Mouse (Mus musculus): ENCODE data around the gene Sfn. TPM values are rescaled to one million over a fixed set of nuclear protein-coding genes. Genes with fewer than 3 reads are reported as not detected.

Sfn gene
- polyA plus RNA-seq, 1 experiment, result 11.9 TPM

DNA sequence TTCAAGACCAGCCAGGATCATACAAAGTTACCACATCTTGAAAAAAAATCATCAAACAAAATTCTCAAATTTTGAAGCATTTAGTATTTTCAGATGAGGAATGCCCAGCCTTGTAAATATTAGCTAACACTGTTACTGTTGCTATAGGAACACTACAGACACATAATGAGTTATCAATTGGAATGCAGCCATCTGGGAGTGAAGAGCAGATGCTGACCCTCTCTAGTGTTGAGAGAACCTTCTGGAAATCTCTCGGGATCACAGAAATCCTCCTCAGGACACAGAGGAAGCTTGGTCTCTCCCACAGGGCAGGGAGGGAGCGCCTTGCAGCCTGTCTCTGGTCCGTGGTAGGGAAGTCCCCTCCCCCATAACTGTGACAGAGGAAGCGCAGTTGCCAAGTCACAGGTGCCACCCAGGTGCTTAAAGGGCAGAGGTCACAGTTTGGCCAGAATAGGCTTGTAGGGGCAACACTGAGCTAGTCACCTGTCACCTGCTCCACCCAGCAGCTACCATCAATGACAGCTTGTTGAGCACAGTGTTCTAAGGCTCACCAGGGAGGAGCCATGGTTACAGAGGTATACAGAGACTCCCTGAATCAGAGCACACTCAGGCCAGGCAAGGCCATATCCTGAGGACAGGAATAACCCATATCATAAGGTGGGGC is 17.6 kb upstream of the Sfn start:
- peak; percentile 13 for DNase-seq (ENCODE audit: low read depth)
- TF ChIP-seq POLR2A (IDR thresholded peaks at IDR 0.05; ENCODE audit: borderline replicate concordance, extremely low read depth, insufficient read depth, insufficient read length, poor library complexity, severe bottlenecking), result no peak
- TF ChIP-seq CTCF (IDR thresholded peaks at IDR 0.05; ENCODE audit: borderline replicate concordance, extremely low read depth, insufficient read depth, insufficient read length), result no peak

DNA sequence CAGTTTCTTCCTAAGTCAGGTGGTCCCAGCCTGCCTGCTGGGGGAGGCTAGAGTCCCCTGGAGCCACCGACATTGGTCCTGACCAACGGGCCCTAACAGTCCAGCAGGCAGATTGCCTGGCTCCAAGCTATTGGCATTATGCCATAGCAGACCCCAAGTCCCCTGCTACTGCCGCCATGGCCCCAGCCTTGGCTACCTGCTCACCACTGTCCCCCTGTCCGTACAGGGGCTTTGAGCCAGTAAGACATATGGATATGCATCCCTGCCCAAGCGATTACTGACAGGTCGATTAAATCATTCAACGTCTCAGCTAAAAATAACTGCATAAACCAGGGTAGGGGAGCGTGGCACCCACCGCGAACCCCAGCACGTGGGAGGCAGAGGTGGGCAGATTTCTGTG is 16.0 kb upstream of the Sfn start:
- no peak for DNase-seq (ENCODE audit: low read depth)
- no peak for TF ChIP-seq CTCF (IDR thresholded peaks at IDR 0.05; ENCODE audit: borderline replicate concordance, extremely low read depth, insufficient read depth, insufficient read length)
- no peak for TF ChIP-seq POLR2A (IDR thresholded peaks at IDR 0.05; ENCODE audit: borderline replicate concordance, extremely low read depth, insufficient read depth, insufficient read length, poor library complexity, severe bottlenecking)

DNA sequence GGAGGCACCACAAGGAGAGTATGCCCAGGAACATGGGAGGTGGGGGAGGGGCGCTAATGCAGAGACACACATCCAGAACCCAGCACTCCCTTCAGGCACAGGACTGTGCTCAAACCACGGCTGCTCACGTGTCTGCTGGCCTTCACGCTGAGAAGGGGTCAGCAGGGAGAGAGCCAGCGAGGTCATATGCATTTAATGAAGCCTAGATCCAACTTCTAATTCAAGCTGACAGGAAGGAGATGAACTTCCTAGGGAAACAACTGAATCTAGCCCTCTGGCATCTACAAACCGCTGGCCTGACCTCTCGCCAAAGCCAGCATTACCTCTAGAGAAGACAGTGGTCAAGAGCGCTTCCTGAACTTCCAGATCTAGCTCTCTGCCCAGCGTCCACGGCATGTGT is 13.4 kb upstream of the Sfn start:
- no peak for DNase-seq (ENCODE audit: low read depth)
- TF ChIP-seq CTCF (IDR thresholded peaks at IDR 0.05; ENCODE audit: borderline replicate concordance, extremely low read depth, insufficient read depth, insufficient read length) (no peak), POLR2A (IDR thresholded peaks at IDR 0.05; ENCODE audit: borderline replicate concordance, extremely low read depth, insufficient read depth, insufficient read length, poor library complexity, severe bottlenecking) (no peak)

DNA sequence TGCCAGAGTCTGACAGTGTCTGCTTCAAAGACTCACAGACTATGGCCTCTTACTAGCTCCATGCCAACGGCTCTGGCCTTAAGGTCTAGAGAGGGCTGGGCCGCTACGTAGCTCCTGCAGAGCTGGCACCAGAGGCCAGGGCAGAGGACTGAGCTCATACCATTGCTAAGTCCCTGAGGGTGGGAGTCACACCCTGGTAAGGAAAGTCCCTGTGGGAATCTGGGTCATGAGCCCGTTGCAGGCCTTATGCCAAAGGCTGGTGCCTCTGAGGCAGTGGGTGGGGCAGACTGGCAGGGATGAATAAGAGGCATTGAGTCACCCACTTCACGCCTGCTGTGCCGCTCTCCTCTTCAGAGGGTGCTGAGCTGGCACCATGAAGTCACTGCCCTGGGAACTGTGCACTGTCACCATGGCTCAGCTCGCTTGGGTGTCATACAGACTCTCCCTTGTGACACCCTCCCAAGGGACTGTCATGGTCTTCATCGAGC is 12.3 kb upstream of the Sfn start:
- peak; percentile 5 for DNase-seq (ENCODE audit: low read depth)
- no peak for TF ChIP-seq POLR2A (IDR thresholded peaks at IDR 0.05; ENCODE audit: borderline replicate concordance, extremely low read depth, insufficient read depth, insufficient read length, poor library complexity, severe bottlenecking)

DNA sequence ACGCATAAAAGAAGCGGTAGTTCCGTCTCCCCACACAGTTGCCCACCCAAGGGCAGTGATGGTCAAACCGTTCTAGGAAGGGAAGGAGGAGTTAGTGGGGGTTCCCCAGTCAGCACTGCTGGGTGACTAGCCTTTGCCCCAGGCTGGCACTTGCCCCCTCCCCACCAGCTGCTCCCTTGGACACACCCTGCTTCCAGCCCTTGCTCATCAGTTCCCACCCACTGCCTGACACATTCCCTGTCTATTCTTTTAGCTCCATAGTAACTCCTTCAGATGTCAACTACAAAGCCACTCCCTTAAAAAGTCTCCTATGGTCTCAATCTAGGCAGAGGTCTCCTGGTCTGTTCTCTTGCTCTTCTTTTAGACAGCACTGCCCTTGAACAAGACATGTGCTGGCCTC is 11.9 kb upstream of the Sfn start:
- DNase-seq (ENCODE audit: low read depth), result no peak
- TF ChIP-seq POLR2A (IDR thresholded peaks at IDR 0.05; ENCODE audit: borderline replicate concordance, extremely low read depth, insufficient read depth, insufficient read length, poor library complexity, severe bottlenecking) (no peak), CTCF (IDR thresholded peaks at IDR 0.05; ENCODE audit: borderline replicate concordance, extremely low read depth, insufficient read depth, insufficient read length) (no peak)

DNA sequence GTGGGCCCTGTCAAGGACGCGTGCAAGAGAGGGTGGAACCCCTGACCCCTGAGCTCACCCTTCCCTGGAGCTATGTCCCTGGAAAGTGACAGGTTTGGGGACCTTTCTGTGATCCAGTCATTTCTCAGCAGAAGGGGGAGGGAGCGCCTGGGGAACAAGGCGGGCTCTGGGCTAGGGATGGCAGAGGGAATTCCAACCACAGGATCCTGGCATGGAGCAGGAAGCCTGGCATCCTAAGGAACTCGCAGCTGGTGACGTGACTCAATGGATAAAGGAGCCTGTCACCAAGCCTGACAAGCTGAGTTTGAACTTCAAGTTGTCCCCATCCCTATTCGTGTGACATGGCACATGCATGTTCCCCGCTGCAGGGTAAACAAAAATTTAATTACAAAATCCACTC is 11.1 kb upstream of the Sfn start:
- TF ChIP-seq POLR2A (IDR thresholded peaks at IDR 0.05; ENCODE audit: borderline replicate concordance, extremely low read depth, insufficient read depth, insufficient read length, poor library complexity, severe bottlenecking) (no peak), CTCF (IDR thresholded peaks at IDR 0.05; ENCODE audit: borderline replicate concordance, extremely low read depth, insufficient read depth, insufficient read length) (no peak)
- no peak for DNase-seq (ENCODE audit: low read depth)

DNA sequence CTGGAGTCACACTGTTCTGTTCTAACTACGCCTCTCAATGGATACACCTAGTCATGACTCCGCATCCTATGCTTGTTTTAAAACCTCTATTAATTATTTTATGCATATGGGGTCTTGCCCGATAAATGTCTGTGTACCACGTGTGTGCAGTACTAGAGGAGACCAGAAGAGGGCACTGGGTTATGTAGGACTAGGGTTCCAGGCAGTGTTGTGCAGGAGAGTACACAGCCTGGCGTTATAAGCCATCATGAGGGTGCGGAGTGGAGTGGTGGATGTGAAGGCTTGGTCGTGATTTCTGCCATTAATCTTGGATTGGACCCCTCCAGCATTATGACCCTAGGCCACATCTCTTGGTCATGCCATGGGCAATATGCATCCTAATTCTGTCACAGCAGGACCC is 10.4 kb upstream of the Sfn start:
- DNase-seq (ENCODE audit: low read depth), result no peak
- TF ChIP-seq POLR2A (IDR thresholded peaks at IDR 0.05; ENCODE audit: borderline replicate concordance, extremely low read depth, insufficient read depth, insufficient read length, poor library complexity, severe bottlenecking) (no peak), CTCF (IDR thresholded peaks at IDR 0.05; ENCODE audit: borderline replicate concordance, extremely low read depth, insufficient read depth, insufficient read length) (peak; percentile 6; the same call in 1 of the 2 replicates)

DNA sequence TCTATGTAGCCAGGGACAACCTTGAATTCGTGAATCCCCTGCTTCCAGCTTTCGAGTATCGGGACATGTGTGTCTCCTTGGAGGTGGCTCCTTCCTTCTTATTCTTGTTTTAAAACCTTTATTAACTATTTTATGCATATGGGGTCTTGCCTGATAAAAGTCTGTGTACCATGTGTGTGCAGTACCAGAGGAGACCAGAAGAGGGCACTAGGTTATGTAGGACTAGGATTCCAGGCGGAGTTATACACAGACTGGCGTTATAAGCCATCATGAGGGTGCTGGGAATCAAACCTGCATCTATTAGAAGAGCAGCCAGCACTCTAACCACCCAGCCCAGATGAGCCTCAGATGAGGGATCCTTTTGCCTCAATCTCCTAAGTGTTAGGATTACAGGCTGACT is 9.8 kb upstream of the Sfn start:
- no peak for DNase-seq (ENCODE audit: low read depth)
- TF ChIP-seq CTCF (IDR thresholded peaks at IDR 0.05; ENCODE audit: borderline replicate concordance, extremely low read depth, insufficient read depth, insufficient read length), result peak; percentile 10; the same call in 1 of the 2 replicates
- no peak for TF ChIP-seq POLR2A (IDR thresholded peaks at IDR 0.05; ENCODE audit: borderline replicate concordance, extremely low read depth, insufficient read depth, insufficient read length, poor library complexity, severe bottlenecking)

DNA sequence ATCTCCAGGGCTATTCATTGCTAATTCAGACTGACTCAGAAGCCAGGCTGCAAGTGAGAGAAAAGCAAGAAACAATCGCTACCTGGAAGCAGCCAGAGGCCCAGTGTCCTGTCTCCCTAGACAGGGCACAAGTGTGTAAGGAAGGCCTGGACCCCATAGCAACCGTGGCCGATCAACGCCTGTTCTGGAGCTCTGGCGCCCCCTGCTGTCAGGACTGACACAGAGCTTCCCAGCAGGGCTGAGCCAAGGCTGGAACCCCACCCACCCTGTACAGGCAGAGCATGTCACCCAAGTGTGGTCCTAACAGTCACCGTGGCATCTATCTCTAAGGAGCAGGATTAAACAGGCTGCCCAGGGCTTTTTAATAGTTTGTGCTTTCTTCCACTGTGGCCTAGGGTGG is 7.8 kb upstream of the Sfn start:
- TF ChIP-seq CTCF (IDR thresholded peaks at IDR 0.05; ENCODE audit: borderline replicate concordance, extremely low read depth, insufficient read depth, insufficient read length) (peak; percentile 86), POLR2A (IDR thresholded peaks at IDR 0.05; ENCODE audit: borderline replicate concordance, extremely low read depth, insufficient read depth, insufficient read length, poor library complexity, severe bottlenecking) (no peak)

DNA sequence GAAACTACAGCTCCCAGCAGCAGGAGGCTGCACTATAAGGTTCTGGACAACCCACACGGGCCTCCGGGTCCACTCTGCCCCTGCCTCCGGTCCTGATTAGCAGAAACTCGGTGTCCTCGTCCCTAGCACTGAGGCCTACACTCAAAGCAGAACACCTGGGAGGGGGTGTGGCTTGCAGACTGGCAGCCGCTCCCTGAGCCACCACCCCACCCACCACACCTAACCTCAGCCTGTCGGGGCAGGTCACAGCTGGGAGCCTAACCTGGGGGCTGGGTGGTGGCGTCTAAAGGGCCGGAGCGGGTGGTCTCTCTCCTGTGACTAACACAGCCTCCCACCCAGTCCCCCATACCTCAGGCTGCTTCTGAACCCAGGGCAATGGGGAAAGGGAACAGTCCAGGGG is 5.3 kb upstream of the Sfn start:
- DNase-seq (ENCODE audit: low read depth), result no peak
- TF ChIP-seq CTCF (IDR thresholded peaks at IDR 0.05; ENCODE audit: borderline replicate concordance, extremely low read depth, insufficient read depth, insufficient read length) (no peak), POLR2A (IDR thresholded peaks at IDR 0.05; ENCODE audit: borderline replicate concordance, extremely low read depth, insufficient read depth, insufficient read length, poor library complexity, severe bottlenecking) (no peak)

More for the DNA sequence above, 7.8 kb upstream of the Sfn start:
- DNase-seq (ENCODE audit: low read depth), result peak; percentile 69

DNA sequence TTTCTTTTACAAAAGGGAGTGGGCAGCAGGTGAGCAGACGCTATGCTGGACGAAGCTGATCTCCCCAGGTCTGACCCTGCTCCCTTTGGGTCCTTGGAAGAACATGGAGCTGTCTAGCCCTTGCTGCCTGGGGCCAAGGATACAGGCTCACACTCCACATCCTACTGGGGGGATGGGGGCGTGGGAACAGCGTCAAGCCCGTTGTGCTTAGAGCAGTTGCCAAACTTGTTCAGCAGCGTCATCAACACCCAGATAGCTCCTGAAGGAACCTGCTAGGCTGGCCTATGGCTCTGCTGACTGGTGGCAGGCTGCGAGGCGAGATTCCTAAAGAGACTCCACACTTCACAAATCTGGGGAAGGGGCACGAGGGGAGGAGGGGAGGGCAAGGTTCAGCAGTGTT is 3.4 kb upstream of the Sfn start:
- no peak for DNase-seq (ENCODE audit: low read depth)
- TF ChIP-seq POLR2A (IDR thresholded peaks at IDR 0.05; ENCODE audit: borderline replicate concordance, extremely low read depth, insufficient read depth, insufficient read length, poor library complexity, severe bottlenecking), result no peak
- no peak for TF ChIP-seq CTCF (IDR thresholded peaks at IDR 0.05; ENCODE audit: borderline replicate concordance, extremely low read depth, insufficient read depth, insufficient read length)

DNA sequence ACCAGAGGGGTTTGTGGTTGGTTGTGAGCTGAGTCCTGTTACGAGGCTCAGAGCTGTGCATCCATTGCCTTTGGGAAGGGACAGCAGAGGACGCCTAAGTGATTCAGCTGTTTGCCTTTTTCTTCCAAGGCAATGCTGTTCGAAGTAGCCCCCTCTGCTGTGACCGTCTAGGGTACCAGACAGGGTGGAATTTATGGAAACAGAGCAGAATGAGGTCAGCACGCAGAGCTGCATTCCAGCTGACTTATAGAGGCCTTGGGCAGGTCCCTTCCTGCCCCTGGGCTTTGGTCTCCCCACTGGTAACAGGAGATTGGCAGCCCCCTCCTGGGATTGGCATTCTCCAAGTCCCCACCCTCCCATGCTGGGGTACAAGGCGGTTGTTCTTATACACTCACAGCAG is 2.9 kb upstream of the Sfn start:
- TF ChIP-seq POLR2A (IDR thresholded peaks at IDR 0.05; ENCODE audit: borderline replicate concordance, extremely low read depth, insufficient read depth, insufficient read length, poor library complexity, severe bottlenecking) (no peak), CTCF (IDR thresholded peaks at IDR 0.05; ENCODE audit: borderline replicate concordance, extremely low read depth, insufficient read depth, insufficient read length) (no peak)

More for the DNA sequence above, 2.9 kb upstream of the Sfn start:
- no peak for DNase-seq (ENCODE audit: low read depth)
